Mouse (Mus musculus) liver, embryonic 15.5 days (tissue): Measurements from ENCODE around the gene Fuca1. TPM values are rescaled to one million over a fixed set of nuclear protein-coding genes. Genes with fewer than 3 reads are reported as not detected.
"Not testable (repeated sequence)": the region's sequence is repeated elsewhere in the genome, so short reads cannot be mapped to it uniquely, and the experiment has no call there.

ENCODE experiments used
- ATAC-seq: fragments of 200-750 bp; cut with Nextera tagmentation; 2 replicates; pipeline ENCODE4 v1.8.0; 2017; ENCODE audit warnings: moderate number of reproducible peaks, mild to moderate bottlenecking, moderate library complexity; ENCODE audit not compliant: insufficient read depth
- H3K27ac ChIP-seq: fragments of 300-500 bp; sonication (generic); replicated peaks from 2 replicates; pipeline ENCODE4 v1.5.1; 2015; ENCODE audit warnings: mild to moderate bottlenecking, inconsistent platforms
- H3K27me3 ChIP-seq: fragments of 300-500 bp; sonication (generic); 2 replicates; pipeline ENCODE4 v1.6.1; 2015; ENCODE audit warnings: mild to moderate bottlenecking, inconsistent platforms
- H3K36me3 ChIP-seq: fragments of 300-500 bp; sonication (generic); replicated peaks from 2 replicates; pipeline ENCODE4 v1.6.1; 2015; ENCODE audit warnings: moderate library complexity, mild to moderate bottlenecking, inconsistent platforms
- H3K4me1 ChIP-seq: fragments of 300-500 bp; sonication (generic); replicated peaks from 2 replicates; pipeline ENCODE4 v1.6.1; 2015; ENCODE audit warnings: inconsistent platforms
- H3K4me2 ChIP-seq: fragments of 300-500 bp; sonication (generic); 2 replicates; pipeline ENCODE4 v1.6.1; 2015; ENCODE audit warnings: moderate library complexity, mild to moderate bottlenecking, inconsistent platforms
- H3K4me3 ChIP-seq: fragments of 300-500 bp; sonication (generic); replicated peaks from 2 replicates; pipeline ENCODE4 v1.5.1; 2015; ENCODE audit warnings: mild to moderate bottlenecking, inconsistent platforms
- H3K9ac ChIP-seq: fragments of 300-500 bp; sonication (generic); 2 replicates; pipeline ENCODE4 v1.6.1; 2015; ENCODE audit warnings: moderate library complexity, mild to moderate bottlenecking, inconsistent platforms
- H3K9me3 ChIP-seq: fragments of 300-500 bp; sonication (generic); replicated peaks from 2 replicates; pipeline ENCODE4 v1.6.1; 2016; ENCODE audit warnings: inconsistent platforms
- WGBS: fragments of 180-500 bp; shearing (Covaris S2); methylation state at CpG from one replicate; pipeline ENCODE4 v1.1.7; 2015; ENCODE audit warnings: mixed read lengths; ENCODE audit not compliant: insufficient replicate concordance; 5-methylcytosine and 5-hydroxymethylcytosine counted together
- polyA plus RNA-seq: library from polyadenylated mRNA; unstranded; fragments of >200 nt; fragmentation: Nextera tagmentation; extraction: Ambion mirVana; gene quantifications from 2 replicates; pipeline ENCODE4 v1.2.1, GENCODE M21; 2015

Gene Fuca1
- polyA plus RNA-seq, 1 experiment from 2014 or later, result 24.0 TPM

GRCm38 (mm10) chr4:135967086-135967760 lies 46.7 kb downstream of the Fuca1 start:
- Histone ChIP-seq H3K9me3 (no peaks in the 10 kb centered on the region), H3K27ac (no peak overlapping the region), H3K27me3 (no peaks in the 10 kb centered on the region), H3K4me1 (peaks cover 45% of the 10 kb centered on the region), H3K9ac (no peak overlapping the region), H3K4me2 (no peak overlapping the region), H3K36me3 (peaks cover 41% of the 10 kb centered on the region), H3K4me3 (no peak overlapping the region)
- 83% methylated on average over 18 of the region's 18 CpGs for WGBS
- ATAC-seq, result no peak

DNA sequence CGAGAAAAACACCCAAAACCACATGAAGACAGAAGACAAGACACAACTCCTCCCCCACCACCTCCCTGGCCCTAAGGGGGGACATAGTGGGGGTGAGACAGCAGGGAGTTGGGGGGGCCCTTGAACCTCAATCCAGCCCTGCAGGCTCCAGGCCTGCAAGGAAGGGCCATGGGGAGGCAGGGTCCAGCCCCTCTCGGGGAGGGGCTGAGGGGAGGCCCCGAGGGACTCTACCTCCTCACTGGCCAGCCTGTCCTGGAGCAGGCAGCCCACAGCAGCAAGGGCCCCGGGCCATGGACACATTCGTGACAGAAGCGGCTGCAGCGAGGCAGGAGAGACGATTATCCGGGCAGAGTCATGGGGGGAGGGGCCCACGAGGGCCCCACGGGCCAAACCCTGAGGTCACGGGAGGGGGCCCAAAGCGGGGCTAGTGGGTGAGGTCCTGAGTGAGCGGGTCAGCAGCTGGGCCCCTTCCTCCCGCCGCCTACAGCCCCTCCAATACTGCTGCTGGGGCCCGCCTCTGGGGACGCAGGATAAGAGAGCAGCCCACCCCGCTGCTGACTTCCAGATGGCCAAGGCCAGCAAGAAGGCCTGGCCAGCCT lies 47.8 kb downstream of the Fuca1 start:
- no peaks in the 10 kb centered on the region for H3K27me3 ChIP-seq
- H3K36me3 ChIP-seq, result peaks cover 40% of the 10 kb centered on the region
- H3K9me3 ChIP-seq, result no peaks in the 10 kb centered on the region
- no peak overlapping the region for H3K9ac ChIP-seq
- H3K4me3 ChIP-seq, result no peak overlapping the region
- 67% methylated on average over 19 of the region's 19 CpGs for WGBS
- no peak overlapping the region for H3K27ac ChIP-seq
- H3K4me1 ChIP-seq, result peaks cover 48% of the 10 kb centered on the region
- ATAC-seq, result no peak
- no peak overlapping the region for H3K4me2 ChIP-seq

DNA sequence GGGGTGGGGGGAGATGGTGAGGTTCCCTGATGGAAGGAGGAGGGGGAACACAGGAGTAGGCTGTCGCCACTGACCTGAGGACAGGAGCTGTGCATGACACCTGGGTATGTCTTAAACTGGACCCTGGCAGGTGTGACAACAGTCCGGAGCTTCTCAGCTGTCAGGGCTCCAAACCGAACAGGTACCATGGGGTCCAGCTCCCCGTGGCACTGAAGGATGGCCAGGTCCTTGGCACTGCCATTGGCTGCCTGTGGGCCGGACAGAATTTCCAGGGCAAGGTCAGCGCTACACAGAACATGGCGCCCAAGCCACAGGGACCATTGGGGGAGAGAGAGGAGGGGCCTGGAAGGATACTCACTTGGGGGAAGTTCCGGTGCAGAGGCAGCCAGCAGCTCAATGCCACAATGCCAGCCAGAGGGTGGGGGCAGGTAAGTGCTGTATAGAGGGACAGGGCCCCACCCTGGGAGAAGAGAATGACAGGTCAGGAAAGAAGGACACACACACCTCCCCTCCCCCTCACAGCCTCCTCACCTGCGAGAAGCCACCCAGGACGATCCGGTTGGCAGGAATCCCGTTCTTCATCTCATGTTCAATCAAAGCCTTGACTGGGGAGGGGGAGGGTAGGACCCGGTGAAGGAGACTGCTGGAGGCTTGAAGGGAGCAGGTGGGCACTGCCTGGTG lies 48.7 kb downstream of the Fuca1 start:
- peaks cover 51% of the 10 kb centered on the region for H3K4me1 ChIP-seq
- WGBS, result 84% methylated on average over 13 of the region's 13 CpGs
- ATAC-seq, result no peak
- no peak overlapping the region for H3K4me3 ChIP-seq
- no peaks in the 10 kb centered on the region for H3K27me3 ChIP-seq
- no peak overlapping the region for H3K9ac ChIP-seq
- H3K36me3 ChIP-seq, result peaks cover 45% of the 10 kb centered on the region
- no peak overlapping the region for H3K4me2 ChIP-seq
- no peaks in the 10 kb centered on the region for H3K9me3 ChIP-seq
- no peak overlapping the region for H3K27ac ChIP-seq

GRCm38 (mm10) chr4:135970585-135970984 lies 50.0 kb downstream of the Fuca1 start:
- Histone ChIP-seq H3K27ac (no peak overlapping the region), H3K4me3 (no peak overlapping the region), H3K27me3 (no peaks in the 10 kb centered on the region), H3K36me3 (peaks cover 59% of the 10 kb centered on the region), H3K4me2 (peak overlapping the region; percentile 94; the same call in 1 of the 2 replicates), H3K9me3 (no peaks in the 10 kb centered on the region), H3K9ac (no peak overlapping the region), H3K4me1 (peaks cover 43% of the 10 kb centered on the region)
- whole genome bisulfite sequencing, result 89% methylated on average over 11 of the region's 11 CpGs
- ATAC-seq, result no peak

DNA sequence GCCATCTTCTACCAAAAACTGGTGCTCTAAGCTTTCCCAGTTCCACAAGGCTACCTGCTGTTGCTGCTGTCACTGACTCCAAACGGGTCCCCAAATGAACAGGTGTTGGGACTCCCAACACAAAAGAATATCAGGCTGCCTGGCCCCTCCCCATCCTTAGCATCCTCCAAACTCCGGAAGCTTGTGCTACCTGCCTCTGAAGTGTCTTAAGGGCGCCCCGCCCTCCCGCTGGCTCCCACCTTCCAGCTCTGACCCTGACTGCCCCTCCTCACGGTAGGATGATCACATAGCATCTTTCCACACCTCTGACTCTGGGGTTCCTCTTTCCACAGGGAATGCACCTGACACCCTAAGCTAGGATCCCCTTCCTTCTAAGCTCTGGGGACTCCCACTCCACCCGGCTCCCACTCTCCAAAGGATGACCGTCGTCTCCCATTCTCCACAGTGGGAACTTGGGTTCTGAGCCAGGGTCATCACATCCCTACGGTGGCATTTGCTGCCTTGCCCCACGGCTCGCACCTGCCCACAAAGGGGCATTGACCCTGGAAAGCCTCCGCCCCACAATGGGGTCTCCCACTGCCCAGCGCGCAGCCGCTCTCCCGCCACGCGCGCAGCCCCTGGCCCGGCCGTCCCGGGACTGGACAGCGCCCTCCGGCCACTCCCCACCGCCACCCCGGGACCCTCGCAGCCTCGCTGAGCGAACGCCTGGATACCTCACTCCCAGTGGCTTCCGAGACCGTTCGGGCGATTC lies 51.4 kb downstream of the Fuca1 start:
- peak overlapping the region; percentile 90 for H3K9ac ChIP-seq
- peaks cover 64% of the 10 kb centered on the region for H3K36me3 ChIP-seq
- peak overlapping the region; percentile 77 for H3K27ac ChIP-seq
- H3K27me3 ChIP-seq, result no peaks in the 10 kb centered on the region
- peak; percentile 29 for ATAC-seq
- no peaks in the 10 kb centered on the region for H3K9me3 ChIP-seq
- WGBS, result 1% methylated on average over 35 of the region's 35 CpGs
- H3K4me2 ChIP-seq, result peak overlapping the region; percentile 94
- peaks cover 38% of the 10 kb centered on the region for H3K4me1 ChIP-seq
- peak overlapping the region; percentile 93 for H3K4me3 ChIP-seq

- peak; percentile 73 for ATAC-seq
- peak within 1 kb of the TSS; percentile 94 for H3K4me2 ChIP-seq
- peak within 1 kb of the TSS; percentile 77 for H3K27ac ChIP-seq
- peaks cover 38% of the 10 kb centered on the region for H3K4me1 ChIP-seq
- under 1% methylated on average over 19 of the region's 19 CpGs for WGBS
- peak within 1 kb of the TSS; percentile 93 for H3K4me3 ChIP-seq
- H3K27me3 ChIP-seq, result no peaks in the 10 kb centered on the region
- H3K9ac ChIP-seq, result peak within 1 kb of the TSS; percentile 90
- H3K36me3 ChIP-seq, result peaks cover 64% of the 10 kb centered on the region
- H3K9me3 ChIP-seq, result no peaks in the 10 kb centered on the region
Observed at GRCm38 (mm10) chr4:135972556-135972906, 52.0 kb downstream of the Fuca1 start, which contains the start of gene Lypla2. TSS of gene Lypla2 (minus strand) at chr4:135972626.

GRCm38 (mm10) chr4:135972911-135973811 lies 52.6 kb downstream of the Fuca1 start:
- Histone ChIP-seq H3K4me3 (peak overlapping the region; percentile 93), H3K4me1 (peaks cover 38% of the 10 kb centered on the region), H3K27ac (peak overlapping the region; percentile 77), H3K9ac (peak overlapping the region; percentile 90; the same call in 1 of the 2 replicates), H3K4me2 (peak overlapping the region; percentile 94), H3K36me3 (peaks cover 62% of the 10 kb centered on the region), H3K9me3 (no peaks in the 10 kb centered on the region), H3K27me3 (no peaks in the 10 kb centered on the region)
- ATAC-seq, result no peak
- 30% methylated on average over 13 of the region's 13 CpGs for WGBS

- peaks cover 68% of the 10 kb centered on the region for H3K36me3 ChIP-seq
Observed at GRCm38 (mm10) chr4:135976146-135976545, 55.6 kb downstream of the Fuca1 start.

DNA sequence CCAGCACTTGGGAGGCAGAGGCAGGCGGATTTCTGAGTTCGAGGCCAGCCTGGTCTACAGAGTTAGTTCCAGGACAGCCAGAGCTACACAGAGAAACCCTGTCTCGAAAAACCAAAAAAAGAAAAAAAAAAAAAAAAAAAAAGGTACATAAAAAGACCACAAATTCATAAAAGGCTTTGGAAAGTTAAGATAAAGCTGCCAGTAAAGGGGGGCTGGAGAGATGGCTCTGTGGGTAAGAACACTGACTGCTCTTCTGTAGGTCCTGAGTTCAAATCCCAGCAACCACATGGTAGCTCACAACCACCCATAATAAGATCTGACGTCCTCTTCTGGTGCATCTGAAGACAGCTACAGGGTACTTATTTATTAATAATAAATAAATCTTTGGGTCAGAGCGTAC lies 59.7 kb downstream of the Fuca1 start:
- H3K4me2 ChIP-seq, H3K9me3 ChIP-seq, H3K9ac ChIP-seq, H3K27ac ChIP-seq, H3K4me3 ChIP-seq, ATAC-seq, H3K27me3 ChIP-seq: not testable (repeated sequence)
- Histone ChIP-seq H3K4me1 (peaks cover 28% of the 10 kb centered on the region), H3K36me3 (peaks cover 92% of the 10 kb centered on the region)
- WGBS, result 89% methylated on average over 5 of the region's 5 CpGs

More at GRCm38 (mm10) chr4:135976146-135976545, 55.6 kb downstream of the Fuca1 start:
- WGBS, result 87% methylated on average over 12 of the region's 12 CpGs
- Histone ChIP-seq H3K27ac (no peak overlapping the region), H3K4me1 (peaks cover 30% of the 10 kb centered on the region), H3K9ac (no peak overlapping the region), H3K4me2 (no peak overlapping the region), H3K27me3 (no peaks in the 10 kb centered on the region), H3K4me3 (no peak overlapping the region), H3K9me3 (no peaks in the 10 kb centered on the region)
- ATAC-seq, result no peak

GRCm38 (mm10) chr4:135981524-135982063 lies 61.1 kb downstream of the Fuca1 start:
- 76% methylated on average over 7 of the region's 7 CpGs for whole genome bisulfite sequencing
- Histone ChIP-seq H3K4me3 (no peak overlapping the region), H3K27ac (no peak overlapping the region)

More at GRCm38 (mm10) chr4:135981524-135982063, 61.1 kb downstream of the Fuca1 start:
- H3K4me2 ChIP-seq, result no peak overlapping the region
- H3K9me3 ChIP-seq, result no peaks in the 10 kb centered on the region
- no peak overlapping the region for H3K9ac ChIP-seq
- no peaks in the 10 kb centered on the region for H3K27me3 ChIP-seq
- H3K36me3 ChIP-seq, result peaks cover 81% of the 10 kb centered on the region
- peaks cover 40% of the 10 kb centered on the region for H3K4me1 ChIP-seq
- no peak for ATAC-seq
